Mouse (Mus musculus): Measurements from ENCODE around the gene Enpep. TPM values are rescaled to one million over a fixed set of nuclear protein-coding genes. Genes with fewer than 3 reads are reported as not detected.

Gene Enpep
- 1.9 and 2.1 TPM in 2 replicates for polyA plus RNA-seq (2015; fragmentation: Nextera tagmentation; extraction: Ambion mirVana)

DNA sequence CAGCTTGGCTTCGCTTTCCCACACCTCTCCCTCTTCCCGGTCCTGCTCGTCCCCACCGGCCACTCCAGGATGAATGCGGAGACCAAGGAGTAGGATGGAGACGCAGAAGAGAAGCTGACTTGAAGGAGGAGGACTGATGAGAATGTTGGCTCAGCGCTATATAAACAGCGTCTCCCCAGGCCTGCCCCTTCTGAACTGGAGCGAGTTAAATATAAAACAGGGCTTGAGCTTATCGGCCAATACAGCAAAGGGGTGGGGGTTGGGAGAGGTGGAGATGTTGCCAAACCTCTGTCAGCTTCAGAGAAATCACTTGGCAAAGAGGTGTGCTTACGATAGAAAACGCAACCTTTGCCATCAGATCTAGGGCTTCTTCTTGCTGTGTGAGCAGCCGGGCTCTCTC, at the start of gene Enpep:
Gene Enpep, minus strand, starts transcription at position 135 of the 400 bp plus-strand sequence.
- Histone ChIP-seq H3K27me3 (no peaks in the 10 kb centered on the region), H3K27ac (peak within 1 kb of the TSS; percentile 50; the same call in 1 of the 2 replicates), H3K4me1 (peaks cover 15% of the 10 kb centered on the region), H3K9me3 (no peaks in the 10 kb centered on the region), H3K9ac (no peak within 1 kb of the TSS), H3K4me3 (peak within 1 kb of the TSS; percentile 30), H3K36me3 (no peaks in the 10 kb centered on the region), H3K4me2 (peak within 1 kb of the TSS; percentile 47)
- WGBS, result 32% methylated on average over 13 of the region's 13 CpGs
- no peak for ATAC-seq (ENCODE audit: insufficient number of reproducible peaks, low FRiP score, low TSS enrichment, low read depth)

DNA sequence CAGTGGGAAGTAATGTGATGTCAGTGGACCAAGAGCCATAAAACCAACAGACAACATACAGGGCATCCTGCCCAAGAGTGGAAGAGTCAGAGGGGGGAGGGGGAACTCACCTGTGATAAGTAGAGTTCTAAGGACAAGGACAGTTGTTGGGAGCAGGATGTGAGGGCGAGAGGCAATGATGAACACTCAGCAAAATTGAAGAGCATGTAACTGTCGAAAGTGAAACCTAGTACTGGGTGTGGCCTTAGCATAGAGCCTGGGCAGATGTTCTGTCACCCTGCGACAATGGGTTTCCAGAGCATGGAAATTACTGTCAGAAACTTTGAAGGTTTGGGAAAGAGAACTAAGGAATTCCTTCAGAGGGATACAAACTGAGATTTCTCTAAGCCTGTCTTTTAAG, 46.6 kb upstream of the Enpep start:
- WGBS, result 73% methylated on average over 3 of the region's 3 CpGs
- Histone ChIP-seq H3K9me3 (no peaks in the 10 kb centered on the region), H3K27ac (no peak overlapping the region), H3K4me1 (no peaks in the 10 kb centered on the region), H3K9ac (no peak overlapping the region), H3K4me2 (no peak overlapping the region), H3K4me3 (no peak overlapping the region), H3K36me3 (no peaks in the 10 kb centered on the region), H3K27me3 (no peaks in the 10 kb centered on the region)
- ATAC-seq (ENCODE audit: insufficient number of reproducible peaks, low FRiP score, low TSS enrichment, low read depth), result no peak

DNA sequence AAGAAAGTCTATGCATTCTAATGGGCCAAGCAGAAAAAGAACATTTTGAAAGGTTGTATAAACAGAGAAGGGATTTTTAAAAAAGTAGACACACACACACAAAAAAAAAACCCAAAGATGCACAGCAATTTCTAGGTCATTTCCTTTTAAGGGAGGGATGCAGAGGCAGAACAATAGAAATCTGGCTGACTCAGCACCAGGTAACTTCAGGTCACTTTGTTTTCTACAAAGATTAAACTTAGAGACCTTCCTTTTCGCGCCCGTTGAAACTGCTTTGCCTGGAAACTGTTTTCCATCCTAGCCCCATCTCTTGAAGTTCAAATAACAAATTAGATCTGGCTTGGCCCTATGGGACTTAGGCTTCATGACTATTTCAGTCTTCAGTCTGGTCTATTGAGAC, 42.6 kb upstream of the Enpep start:
- WGBS, result 92% methylated on average over 3 of the region's 3 CpGs

DNA sequence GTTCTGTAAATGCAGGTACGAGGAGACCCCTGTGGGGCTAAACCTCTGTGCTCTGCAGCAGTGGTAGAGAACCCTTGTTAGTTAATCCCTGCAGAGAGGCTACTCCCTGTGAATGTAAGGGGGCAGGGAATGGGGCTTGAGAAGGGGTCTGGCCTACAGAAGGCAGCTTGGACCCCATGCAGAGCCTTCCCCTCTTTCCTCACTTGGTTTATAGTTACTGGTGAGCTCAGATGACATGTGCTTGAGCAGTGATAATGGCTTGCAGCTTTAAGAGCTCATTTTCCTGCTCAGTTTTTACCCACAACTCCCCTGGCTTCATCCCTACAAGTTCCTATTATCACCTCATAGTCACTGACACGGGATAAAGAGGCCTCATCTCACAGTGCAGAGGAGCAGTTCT, 40.6 kb upstream of the Enpep start:
- no peak overlapping the region for H3K27ac ChIP-seq
- no peaks in the 10 kb centered on the region for H3K9me3 ChIP-seq
- no peak overlapping the region for H3K4me3 ChIP-seq
- H3K36me3 ChIP-seq, result no peaks in the 10 kb centered on the region
- no peaks in the 10 kb centered on the region for H3K27me3 ChIP-seq
- H3K9ac ChIP-seq, result no peak overlapping the region
- H3K4me2 ChIP-seq, result no peak overlapping the region
- ATAC-seq (ENCODE audit: insufficient number of reproducible peaks, low FRiP score, low TSS enrichment, low read depth), result no peak
- H3K4me1 ChIP-seq, result no peaks in the 10 kb centered on the region
- WGBS, result 28% methylated on average over 2 of the region's 2 CpGs

More for the DNA sequence above, 42.6 kb upstream of the Enpep start:
- no peak for ATAC-seq (ENCODE audit: insufficient number of reproducible peaks, low FRiP score, low TSS enrichment, low read depth)
- Histone ChIP-seq H3K9me3 (no peaks in the 10 kb centered on the region), H3K9ac (no peak overlapping the region), H3K4me3 (no peak overlapping the region), H3K4me1 (no peaks in the 10 kb centered on the region), H3K27ac (no peak overlapping the region), H3K27me3 (no peaks in the 10 kb centered on the region), H3K36me3 (no peaks in the 10 kb centered on the region), H3K4me2 (no peak overlapping the region)

DNA sequence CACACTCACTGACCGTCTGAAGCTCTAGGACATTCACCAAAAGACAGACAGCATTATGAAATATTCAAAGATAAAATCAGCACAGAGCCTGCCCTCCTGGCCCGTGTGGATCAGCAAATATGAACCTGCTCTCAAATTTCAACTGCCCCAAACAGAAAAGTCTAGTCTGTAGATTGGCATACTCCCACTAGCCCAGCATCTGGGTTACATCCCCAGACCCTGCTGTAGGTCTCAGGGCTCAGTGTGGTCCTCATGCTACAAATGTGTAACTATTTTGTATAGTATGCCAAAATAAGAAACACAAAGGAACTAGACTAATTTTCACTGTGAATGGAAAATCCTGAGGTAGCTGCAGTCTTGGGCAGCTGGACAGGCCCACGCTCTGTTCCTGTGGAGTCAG, 37.0 kb upstream of the Enpep start:
- 76% methylated on average over 3 of the region's 3 CpGs for WGBS
- Histone ChIP-seq H3K27ac (no peak overlapping the region), H3K9ac (no peak overlapping the region), H3K27me3 (no peaks in the 10 kb centered on the region), H3K4me2 (no peak overlapping the region), H3K36me3 (no peaks in the 10 kb centered on the region), H3K4me3 (no peak overlapping the region), H3K4me1 (no peaks in the 10 kb centered on the region), H3K9me3 (no peaks in the 10 kb centered on the region)
- ATAC-seq (ENCODE audit: insufficient number of reproducible peaks, low FRiP score, low TSS enrichment, low read depth), result no peak

DNA sequence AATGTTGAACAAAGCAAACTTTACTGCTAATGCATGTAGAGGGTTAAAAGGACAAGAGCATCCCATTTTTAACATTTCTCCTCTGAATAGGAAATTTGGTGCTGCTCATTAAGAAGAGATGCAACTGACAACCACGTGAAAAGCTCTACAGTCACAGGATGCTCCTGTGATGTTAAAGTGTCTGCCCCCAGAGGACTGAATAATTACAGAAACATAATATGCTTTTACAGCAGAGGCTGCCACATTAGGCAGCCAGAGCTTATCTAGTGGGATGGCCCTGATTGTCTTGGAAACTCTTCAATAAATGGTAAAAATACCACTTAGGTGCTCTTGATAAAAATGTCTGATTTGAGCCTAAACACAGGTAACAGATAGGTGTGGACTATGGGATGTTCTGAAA, 33.4 kb upstream of the Enpep start:
- no peaks in the 10 kb centered on the region for H3K4me1 ChIP-seq
- ATAC-seq (ENCODE audit: insufficient number of reproducible peaks, low FRiP score, low TSS enrichment, low read depth), result no peak
- WGBS, result 54% methylated on average over 1 of the region's 1 CpGs
- no peaks in the 10 kb centered on the region for H3K9me3 ChIP-seq
- H3K27me3 ChIP-seq, result no peaks in the 10 kb centered on the region
- no peak overlapping the region for H3K4me2 ChIP-seq
- H3K4me3 ChIP-seq, result no peak overlapping the region
- no peak overlapping the region for H3K27ac ChIP-seq
- H3K9ac ChIP-seq, result no peak overlapping the region
- no peaks in the 10 kb centered on the region for H3K36me3 ChIP-seq

DNA sequence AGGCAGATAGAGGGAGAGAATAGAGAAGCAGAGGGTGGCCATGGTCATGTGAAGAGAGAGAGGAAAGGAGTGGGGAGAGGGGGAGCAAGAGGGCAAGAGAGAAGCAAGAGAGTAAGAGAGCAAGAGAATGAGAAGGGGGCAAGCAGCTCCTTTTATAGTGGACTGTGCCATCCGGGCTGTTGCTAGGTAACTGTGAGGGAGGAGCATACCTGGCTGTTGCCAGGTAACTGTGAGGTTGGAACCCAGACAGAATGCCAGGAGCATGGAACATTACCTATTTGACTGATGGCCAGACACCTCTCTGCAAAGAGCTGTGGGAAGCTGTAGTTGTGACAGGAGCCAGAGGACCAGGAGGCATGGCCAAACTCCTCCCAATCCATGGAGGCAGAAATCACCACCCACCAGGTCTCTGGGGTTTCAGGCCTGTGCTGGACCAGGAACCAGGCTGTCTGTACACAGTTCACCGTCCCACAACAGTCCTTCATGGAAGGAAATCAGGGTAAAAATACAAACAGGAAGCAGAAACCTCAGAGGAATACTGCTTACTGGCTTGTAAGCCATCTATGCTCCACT, 32.4 kb upstream of the Enpep start:
- WGBS, result 67% methylated on average over 2 of the region's 2 CpGs
- Histone ChIP-seq H3K27ac (no peak overlapping the region), H3K4me3 (no peak overlapping the region), H3K9ac (no peak overlapping the region), H3K27me3 (no peaks in the 10 kb centered on the region), H3K36me3 (no peaks in the 10 kb centered on the region), H3K4me1 (no peaks in the 10 kb centered on the region), H3K4me2 (no peak overlapping the region), H3K9me3 (no peaks in the 10 kb centered on the region)
- ATAC-seq (ENCODE audit: insufficient number of reproducible peaks, low FRiP score, low TSS enrichment, low read depth), result no peak

DNA sequence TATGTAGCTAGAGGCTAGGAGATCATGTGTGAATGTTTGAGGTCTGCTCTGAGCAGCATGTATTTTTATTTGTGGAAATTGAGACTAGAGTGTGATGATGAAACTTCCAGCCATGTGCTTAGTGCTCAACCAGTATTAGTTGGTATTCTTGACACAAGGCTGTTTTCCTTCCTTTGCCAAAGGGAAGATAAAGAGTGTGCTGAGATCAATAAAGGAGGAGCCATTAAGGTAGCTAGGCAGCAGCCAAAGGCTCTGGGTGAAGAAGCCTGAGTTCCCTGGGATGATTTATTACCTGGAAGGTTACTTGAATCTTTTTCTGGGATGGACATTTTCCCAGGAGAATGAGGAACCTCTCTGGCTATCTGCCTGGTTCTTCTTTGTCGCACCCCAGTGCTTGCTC, 30.9 kb upstream of the Enpep start:
- Histone ChIP-seq H3K4me3 (no peak overlapping the region), H3K36me3 (no peaks in the 10 kb centered on the region), H3K27ac (no peak overlapping the region), H3K9ac (no peak overlapping the region), H3K4me1 (no peaks in the 10 kb centered on the region), H3K27me3 (no peaks in the 10 kb centered on the region), H3K9me3 (no peaks in the 10 kb centered on the region), H3K4me2 (no peak overlapping the region)
- ATAC-seq (ENCODE audit: insufficient number of reproducible peaks, low FRiP score, low TSS enrichment, low read depth), result no peak
- WGBS, result 80% methylated on average over 1 of the region's 1 CpGs

DNA sequence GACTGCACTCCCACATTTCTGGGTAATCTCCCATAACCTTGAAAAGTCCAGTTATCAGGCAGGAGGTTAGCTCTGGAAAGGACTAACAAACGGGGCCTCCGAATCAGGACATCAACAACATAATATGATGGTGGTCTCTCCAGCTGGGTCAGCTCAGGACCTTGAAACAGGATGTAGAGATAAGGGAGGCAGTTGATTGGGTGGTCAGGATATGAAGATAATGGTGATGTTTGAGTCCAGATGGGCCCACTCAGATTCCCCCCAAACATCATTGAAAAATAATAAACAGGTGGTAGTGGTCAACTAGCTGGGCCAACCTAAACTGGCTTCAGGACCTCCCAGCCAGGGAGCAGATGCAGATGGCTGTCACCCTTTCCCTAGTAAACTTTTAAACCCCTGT, 25.6 kb upstream of the Enpep start:
- no peak overlapping the region for H3K27ac ChIP-seq
- no peaks in the 10 kb centered on the region for H3K27me3 ChIP-seq
- no peaks in the 10 kb centered on the region for H3K4me1 ChIP-seq
- H3K9ac ChIP-seq, result no peak overlapping the region
- H3K4me2 ChIP-seq, result no peak overlapping the region
- no peaks in the 10 kb centered on the region for H3K9me3 ChIP-seq
- no peak for ATAC-seq (ENCODE audit: insufficient number of reproducible peaks, low FRiP score, low TSS enrichment, low read depth)
- no peak overlapping the region for H3K4me3 ChIP-seq
- WGBS, result 86% methylated on average over 2 of the region's 2 CpGs
- H3K36me3 ChIP-seq, result no peaks in the 10 kb centered on the region

DNA sequence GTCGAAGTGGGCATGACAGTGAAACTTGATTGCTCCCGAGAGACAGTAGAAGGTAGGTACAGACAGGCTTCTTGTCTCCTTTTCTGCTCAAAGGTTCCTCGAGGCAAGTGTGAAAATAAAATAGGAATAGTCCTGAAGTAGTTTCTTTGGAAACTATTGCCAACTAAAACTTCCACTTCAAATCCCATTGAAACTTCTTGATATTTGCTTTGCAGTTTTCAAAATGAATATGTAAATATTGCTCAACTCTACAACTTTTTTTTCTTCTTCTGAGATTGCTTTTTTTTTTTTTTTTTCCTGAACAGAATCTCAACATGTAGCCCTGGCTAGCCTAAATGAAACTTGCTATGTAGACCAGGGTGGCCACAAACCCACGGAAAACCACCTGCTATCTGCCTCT, 21.4 kb upstream of the Enpep start:
- H3K36me3 ChIP-seq, result no peaks in the 10 kb centered on the region
- H3K27ac ChIP-seq, result no peak overlapping the region
- ATAC-seq (ENCODE audit: insufficient number of reproducible peaks, low FRiP score, low TSS enrichment, low read depth), result no peak
- H3K4me2 ChIP-seq, result no peak overlapping the region
- no peak overlapping the region for H3K9ac ChIP-seq
- 73% methylated on average over 4 of the region's 4 CpGs for WGBS
- H3K4me1 ChIP-seq, result no peaks in the 10 kb centered on the region
- H3K4me3 ChIP-seq, result no peak overlapping the region
- H3K27me3 ChIP-seq, result no peaks in the 10 kb centered on the region
- no peaks in the 10 kb centered on the region for H3K9me3 ChIP-seq

DNA sequence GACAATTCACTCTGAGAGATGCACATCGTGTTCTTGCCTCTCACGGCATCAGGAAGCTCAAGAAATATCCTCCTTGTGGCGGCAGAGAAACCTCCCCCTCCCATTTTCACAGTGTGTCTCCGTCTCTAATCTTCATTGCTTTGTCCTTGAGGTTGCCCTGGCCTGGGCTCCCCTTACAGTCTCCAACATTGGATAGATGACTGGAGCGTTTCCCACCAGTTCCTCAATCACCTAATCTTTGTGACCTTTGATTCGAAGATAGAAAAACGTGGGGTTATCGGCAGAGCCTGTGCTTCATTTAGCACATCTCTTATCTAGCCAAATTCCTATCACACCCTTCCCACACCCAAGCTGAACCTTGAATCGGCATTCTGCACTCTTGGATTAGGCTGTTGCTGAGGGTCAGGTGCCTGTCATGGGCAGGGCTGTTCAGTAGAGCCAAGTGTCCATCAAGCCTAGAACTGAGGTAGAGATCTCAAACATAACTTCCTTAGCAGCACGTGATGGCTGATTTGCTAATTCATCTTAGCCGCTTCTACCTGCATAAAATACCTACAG, 18.9 kb upstream of the Enpep start:
- Histone ChIP-seq H3K27me3 (no peaks in the 10 kb centered on the region), H3K9ac (no peak overlapping the region), H3K36me3 (no peaks in the 10 kb centered on the region), H3K4me1 (no peaks in the 10 kb centered on the region), H3K4me3 (no peak overlapping the region), H3K27ac (no peak overlapping the region), H3K9me3 (no peaks in the 10 kb centered on the region), H3K4me2 (no peak overlapping the region)
- no peak for ATAC-seq (ENCODE audit: insufficient number of reproducible peaks, low FRiP score, low TSS enrichment, low read depth)
- WGBS, result 78% methylated on average over 11 of the region's 11 CpGs

DNA sequence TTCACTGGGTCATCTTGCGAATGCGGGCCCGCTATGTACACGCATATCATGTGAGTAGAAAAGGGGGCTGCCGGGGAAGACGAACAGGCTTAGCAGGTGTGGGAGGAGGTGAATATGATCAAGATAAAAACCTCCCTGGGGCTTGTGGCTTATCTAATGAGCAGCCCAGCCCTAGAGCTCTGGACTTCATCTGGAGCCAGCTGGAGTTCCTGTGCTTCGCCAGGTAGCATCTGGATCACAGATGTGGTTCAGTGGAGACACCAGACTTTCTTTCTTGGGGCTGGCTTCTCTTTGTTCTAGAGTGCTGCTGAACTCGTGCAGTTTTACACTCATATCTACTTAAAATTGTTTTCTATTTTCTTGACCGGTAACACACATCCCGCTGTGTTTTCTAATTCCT, 14.8 kb upstream of the Enpep start:
- no peak overlapping the region for H3K9ac ChIP-seq
- H3K27me3 ChIP-seq, result no peaks in the 10 kb centered on the region
- H3K4me1 ChIP-seq, result no peaks in the 10 kb centered on the region
- ATAC-seq (ENCODE audit: insufficient number of reproducible peaks, low FRiP score, low TSS enrichment, low read depth), result no peak
- H3K4me3 ChIP-seq, result no peak overlapping the region
- no peak overlapping the region for H3K4me2 ChIP-seq
- H3K36me3 ChIP-seq, result no peaks in the 10 kb centered on the region
- no peaks in the 10 kb centered on the region for H3K9me3 ChIP-seq
- 53% methylated on average over 10 of the region's 10 CpGs for WGBS
- H3K27ac ChIP-seq, result no peak overlapping the region

DNA sequence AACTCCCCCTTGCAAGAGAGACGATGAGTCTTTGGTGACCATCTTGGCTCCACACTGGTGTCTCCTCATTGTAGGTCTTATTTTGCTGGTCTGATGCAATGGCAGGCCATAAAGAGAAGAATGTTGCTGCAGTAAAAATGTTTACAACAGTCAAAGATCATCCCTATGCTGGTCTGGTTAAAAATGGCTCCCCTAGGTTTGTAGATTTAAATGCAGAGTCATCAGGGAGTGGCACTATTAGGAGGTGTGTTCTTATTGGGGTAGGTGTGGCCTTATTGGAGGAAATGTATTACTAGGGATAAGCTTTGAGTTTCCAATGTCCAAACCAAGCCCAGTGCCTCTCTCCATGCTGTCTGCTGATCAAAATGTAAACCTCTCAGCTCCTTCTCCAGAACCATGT, 10.2 kb upstream of the Enpep start:
- H3K4me3 ChIP-seq, result no peak overlapping the region
- no peaks in the 10 kb centered on the region for H3K36me3 ChIP-seq
- H3K4me2 ChIP-seq, result no peak overlapping the region
- H3K9me3 ChIP-seq, result no peaks in the 10 kb centered on the region
- no peaks in the 10 kb centered on the region for H3K27me3 ChIP-seq
- H3K9ac ChIP-seq, result no peak overlapping the region
- WGBS, result 74% methylated on average over 1 of the region's 1 CpGs
- H3K4me1 ChIP-seq, result no peaks in the 10 kb centered on the region
- ATAC-seq (ENCODE audit: insufficient number of reproducible peaks, low FRiP score, low TSS enrichment, low read depth), result no peak
- H3K27ac ChIP-seq, result no peak overlapping the region

Data from limb, embryonic 15.5 days (tissue).